Mouse (Mus musculus) layer of hippocampus, postnatal 36 days (tissue): ENCODE results near the gene Camta1. TPM values are rescaled to one million over a fixed set of nuclear protein-coding genes. Genes with fewer than 3 reads are reported as not detected.
A peak's percentile ranks its signal among the peaks of the same experiment; 100 is the strongest.

Experiments used
- DNase-seq, 2 experiments: peaks; one replicate each; pipeline ENCODE4 v3.0.0; 2022
- total RNA-seq, 2 experiments: library from RNA; stranded (reverse); gene quantifications; 2 replicates each; pipeline ENCODE4 v1.2.3; 2021

Camta1 gene
- total RNA-seq, 2 experiments from 2014 or later, result 279 to 294 TPM

DNA sequence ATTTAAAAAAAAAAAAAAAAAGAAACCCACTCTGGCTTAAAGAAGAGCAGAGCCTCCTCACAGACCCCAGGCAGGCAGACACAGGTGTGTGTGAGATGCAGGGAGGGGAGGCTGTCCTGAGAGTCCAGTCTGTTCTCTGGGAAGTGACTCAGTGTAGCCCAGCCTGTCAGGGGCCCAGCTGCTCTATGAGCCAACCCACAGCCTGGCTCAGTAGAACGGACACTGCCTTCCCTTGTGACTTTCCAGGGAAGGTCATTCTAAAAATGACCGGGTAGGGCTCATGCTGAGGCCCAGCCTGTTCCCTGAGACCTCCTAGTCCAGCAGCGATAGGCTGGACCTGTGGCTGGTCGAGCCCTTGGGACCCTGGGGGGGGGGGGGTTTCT is 667.0 kb downstream of the Camta1 start:
- DNase-seq, result no peak

DNA sequence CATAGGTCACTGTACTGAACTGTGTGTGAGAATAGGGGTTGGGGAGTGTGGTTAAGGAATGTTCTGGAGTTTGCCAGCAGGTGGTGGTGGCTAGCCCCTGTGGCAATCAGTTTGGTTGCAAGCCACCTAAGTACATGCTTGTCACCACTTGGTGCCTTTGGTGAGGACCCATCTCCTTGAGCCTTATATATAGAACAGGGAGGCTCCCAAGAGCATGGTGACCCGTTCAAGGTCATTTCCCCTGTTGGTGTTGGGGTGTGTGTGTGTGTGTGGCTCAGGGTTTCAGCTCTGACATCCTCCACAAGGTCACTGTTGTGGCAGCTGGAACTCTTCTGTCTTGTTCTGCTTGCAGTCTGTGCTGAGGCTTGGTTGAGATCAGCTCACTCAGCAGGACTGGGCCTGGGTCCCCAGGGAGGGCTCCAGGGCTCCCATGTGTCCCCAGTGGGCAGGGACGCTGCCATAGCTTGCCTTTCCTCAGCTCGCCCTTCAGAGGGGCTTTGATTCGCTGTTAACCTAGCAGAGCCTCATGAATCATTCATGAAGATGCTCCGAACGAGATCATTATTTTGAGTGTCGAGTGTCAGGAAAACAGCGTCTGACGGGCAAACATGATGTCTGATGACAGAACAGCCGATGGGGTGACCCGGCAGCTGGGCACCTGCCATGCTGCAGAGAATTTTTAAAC is 667.5 kb downstream of the Camta1 start:
- DNase-seq, result no peak

DNA sequence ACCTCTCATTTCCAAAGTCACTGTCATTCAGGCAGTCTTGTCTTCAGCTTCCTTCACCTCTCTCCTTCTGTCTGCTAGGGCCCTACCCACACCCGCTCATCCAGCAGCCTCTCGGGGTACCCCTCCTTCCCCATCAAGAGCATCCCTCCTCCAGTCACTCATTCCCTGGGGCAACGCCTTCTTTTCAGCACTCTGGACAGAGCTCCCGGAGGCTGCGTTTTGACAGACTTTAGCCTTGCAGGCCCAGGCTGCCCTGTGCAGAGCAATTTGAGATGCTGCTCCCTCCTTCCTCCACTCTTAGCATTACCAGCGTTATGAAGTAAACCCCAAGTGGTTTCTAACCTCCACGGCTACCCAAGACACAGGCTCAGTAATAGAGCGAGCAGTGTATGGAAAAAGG is 675.2 kb downstream of the Camta1 start:
- DNase-seq, result no peak

DNA sequence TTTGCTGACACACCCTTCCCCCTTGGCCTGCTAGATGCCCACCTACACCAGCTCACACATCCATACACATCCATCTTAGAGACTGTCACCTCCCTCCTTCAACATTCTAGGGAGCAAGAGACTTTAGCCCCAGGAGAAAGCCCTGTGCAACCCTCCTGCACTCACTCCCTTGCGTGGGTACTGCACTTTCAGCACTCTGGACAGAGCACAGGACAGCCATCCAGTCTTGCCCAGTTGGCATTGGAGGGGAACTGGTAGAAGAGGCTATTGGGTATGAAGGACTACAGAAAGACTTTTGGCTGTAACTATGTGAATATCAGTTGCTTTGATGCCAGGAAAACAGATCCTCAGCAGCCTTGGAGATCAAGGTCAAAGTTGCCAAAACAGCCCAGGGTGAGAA is 675.9 kb downstream of the Camta1 start:
- DNase-seq, result no peak

DNA sequence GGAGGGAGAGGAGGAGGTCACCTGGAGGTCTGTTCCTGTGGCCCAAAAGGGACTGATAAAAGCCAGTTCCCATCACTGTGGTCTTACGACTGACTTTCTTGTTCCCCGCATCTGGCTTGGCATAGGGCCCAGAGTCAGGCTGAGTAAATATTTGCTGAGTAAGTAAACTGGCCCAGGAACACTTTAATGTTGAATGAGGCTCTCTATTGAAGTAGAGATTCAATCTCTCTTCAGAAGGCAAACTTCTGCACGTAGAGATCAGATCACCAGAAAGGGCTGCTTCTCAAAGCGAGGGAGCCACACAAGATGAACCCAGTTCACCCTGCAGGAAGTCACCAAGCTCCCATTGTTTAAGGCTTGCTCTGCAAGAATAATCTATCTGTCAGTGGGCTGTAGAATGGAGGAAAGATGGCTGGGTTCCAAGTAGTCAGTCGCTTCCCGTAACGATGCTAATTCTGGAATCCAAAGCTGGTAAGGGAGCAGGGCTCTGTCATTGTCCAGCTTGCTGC is 681.2 kb downstream of the Camta1 start:
- DNase-seq, result no peak

DNA sequence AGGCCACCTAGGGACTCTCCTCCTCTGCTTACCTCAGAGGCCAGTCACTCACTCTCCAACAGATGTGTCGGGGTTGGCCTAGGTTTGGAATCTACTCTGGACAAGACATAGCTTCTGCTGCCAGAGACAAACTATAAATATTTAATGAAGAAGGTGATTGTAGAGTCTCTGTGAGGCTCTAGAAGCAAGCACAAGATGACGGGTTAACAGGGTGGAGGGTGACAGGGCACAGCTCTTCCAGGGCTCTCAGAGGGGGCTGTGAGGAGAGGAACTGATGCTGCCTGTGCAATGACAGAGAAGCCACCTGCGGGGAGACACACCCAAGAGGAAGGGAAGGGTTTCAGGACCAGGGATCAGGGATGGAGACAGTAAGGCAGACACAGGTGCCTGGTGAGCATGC is 682.0 kb downstream of the Camta1 start:
- no peak for DNase-seq

DNA sequence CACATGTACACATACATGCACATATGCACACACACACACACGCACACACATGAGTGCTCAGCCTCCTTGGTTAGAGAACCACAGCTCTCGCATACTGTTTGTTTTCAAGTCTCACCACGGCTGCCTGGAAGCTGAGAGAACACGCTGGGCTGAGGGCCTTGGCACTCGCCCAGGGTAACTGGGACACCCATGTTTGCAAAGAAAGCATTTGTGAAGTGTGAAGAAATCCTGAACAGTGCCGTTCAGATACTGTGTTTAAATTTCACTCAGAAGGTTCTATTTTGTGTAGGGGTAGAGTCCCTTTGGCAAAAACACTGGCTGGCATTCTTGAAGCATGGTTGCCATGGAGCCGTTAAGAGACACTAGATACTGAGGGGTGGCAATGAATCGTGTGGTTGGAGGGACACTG is 682.7 kb downstream of the Camta1 start:
- peak; percentile 65 to 74 for DNase-seq

DNA sequence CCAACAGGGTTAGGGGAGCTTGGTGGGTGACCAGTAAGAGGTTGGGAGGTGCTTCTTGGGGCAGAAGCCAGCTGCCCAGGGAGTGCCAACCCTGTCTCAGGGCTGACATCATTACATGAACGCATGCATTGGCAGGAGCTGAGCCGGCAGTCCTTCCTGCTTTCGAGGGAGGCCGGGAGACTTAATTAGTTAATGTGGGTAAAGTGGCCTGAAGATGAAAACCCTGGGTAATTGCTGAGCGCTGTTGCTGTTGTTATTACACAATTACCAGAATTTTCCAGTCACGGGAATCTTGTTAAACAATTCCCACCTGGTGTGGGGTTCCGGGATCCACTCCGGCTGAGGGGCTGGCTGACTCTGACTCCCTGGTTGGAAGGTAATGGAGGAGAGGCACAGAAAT is 689.1 kb downstream of the Camta1 start:
- no peak for DNase-seq

DNA sequence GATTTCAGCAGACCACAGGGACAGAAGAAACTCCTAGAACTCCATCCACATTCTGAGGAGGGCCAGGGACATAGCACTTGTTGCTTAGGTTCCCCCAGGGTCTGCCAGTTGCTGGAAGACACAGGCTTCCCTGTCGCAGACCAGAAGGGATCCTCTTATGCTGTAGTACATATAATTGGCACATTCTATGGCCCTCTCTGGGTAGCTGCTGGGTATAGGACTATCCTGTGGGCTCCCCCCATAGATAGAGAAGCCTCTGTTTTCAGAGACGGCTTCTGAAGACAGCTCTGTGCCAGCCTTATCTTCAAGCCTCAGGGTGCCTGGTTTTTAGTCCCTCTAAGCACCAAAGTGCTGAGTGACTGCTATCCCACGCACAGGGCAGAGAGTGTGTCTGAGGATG is 690.6 kb downstream of the Camta1 start:
- DNase-seq, result no peak

DNA sequence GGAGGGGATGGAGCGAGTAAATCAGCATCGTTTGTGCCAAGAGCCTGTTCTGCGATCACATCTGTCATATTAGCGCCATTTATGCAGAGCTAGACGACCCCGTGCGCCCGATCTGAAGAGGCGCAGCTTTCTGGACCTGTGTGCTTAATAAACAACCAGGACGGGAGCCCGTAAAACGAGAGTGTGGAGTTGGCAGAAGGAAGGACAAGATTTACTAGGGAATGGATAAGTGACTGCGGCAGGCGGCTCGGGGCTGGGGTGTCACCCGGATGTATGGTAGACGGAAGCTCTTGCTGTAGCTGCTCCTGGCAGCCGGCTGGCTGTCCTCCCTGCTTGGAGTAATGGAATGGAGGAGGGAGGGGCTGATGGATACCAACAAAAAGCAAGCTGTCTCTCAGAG is 691.0 kb downstream of the Camta1 start:
- DNase-seq, result no peak

DNA sequence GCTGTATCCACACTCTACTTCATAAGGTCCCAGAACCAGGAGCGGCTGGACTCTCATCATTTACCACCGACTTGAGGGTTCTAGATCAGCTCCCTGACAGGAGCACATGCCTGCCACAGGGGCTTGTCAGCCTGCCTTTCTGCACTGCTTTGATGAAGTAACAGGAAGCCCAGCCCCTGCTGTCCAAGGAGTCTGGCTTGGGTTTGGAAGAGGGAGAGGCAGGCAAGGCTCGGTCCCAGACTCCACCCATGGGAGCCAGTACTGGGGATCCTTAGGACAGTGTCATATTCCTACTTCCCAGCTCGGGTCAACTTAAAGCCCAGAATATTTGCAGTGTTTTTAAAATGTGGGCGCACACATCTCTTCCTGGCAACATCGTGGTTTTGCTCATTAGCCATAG is 694.7 kb downstream of the Camta1 start:
- no peak for DNase-seq

DNA sequence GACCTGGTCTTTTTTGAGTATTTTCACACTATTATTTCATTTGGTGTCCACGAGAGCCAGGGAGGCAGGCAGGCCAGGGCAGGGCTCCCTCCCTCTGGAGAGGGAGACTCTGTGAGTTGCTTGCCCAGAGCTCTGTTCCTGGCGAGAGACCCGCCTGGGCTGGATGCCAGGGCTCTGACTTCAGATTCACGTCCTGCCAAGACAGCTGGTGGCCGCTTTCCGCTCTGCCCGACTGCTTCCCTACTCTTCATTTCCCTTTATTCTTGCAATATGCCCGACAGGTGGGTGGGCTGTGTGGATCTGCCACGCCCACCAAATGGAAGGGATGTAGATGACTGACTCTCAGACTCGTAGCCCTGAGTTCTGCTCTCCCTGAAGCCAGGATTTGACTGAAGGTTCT is 696.1 kb downstream of the Camta1 start:
- peak; percentile 89 for DNase-seq

DNA sequence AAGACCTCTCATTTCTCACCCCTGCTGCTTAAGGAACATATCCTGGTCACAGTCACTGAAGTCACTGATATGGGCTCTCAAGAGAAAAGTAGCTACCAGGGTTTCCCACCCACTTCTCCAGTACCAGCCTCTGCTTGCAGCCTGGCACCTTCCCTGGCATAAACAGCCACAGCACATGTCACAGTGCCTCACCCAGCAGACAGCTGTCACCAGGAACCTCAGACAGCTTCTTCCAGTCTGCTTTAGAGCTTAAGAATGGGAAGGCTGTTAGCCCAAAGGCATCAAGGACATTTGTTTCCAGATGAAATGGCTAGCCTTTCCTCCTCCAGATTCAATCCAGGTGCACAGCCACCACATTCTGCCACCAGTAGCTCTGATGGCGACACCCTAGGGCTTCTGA is 697.4 kb downstream of the Camta1 start:
- no peak for DNase-seq

DNA sequence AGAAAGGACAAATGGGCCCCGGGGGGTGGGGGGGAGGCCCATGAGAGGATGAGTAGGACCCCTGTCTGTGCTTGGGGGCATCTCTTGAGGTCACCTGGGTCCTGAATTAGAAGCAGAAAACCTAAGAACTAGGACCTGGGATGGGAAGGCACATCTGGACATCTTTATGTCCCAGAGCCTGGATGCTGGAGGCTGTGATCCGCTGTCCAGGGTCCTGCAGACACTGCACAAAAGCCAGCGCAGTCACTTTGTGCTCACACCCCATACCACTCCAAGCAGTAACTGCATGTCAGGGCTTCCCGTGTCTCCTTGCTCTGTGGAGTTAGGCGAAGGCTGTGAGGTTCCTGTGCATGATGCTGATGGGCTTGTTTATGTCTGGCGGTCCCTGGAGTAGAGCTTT is 699.8 kb downstream of the Camta1 start:
- no peak for DNase-seq

DNA sequence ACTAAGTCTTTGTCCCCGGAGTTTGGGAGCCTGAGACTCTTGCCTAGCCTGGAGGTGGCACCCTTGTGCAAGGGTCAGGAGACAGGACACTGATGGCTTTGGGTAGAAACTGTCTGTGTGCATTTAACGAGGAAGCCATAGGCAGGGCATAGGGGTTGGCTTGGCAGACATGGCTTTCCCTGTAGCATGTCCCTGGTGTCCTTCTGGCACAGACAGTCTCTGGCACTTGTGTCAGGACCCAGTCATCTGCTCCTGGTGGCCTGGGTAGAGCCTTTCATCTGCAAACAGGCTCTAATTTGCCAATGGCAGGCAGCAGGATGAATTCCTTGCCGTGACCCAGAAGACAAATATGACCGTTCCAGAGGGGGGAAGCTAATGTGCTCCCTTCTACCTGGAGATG is 700.7 kb downstream of the Camta1 start:
- DNase-seq, result no peak

DNA sequence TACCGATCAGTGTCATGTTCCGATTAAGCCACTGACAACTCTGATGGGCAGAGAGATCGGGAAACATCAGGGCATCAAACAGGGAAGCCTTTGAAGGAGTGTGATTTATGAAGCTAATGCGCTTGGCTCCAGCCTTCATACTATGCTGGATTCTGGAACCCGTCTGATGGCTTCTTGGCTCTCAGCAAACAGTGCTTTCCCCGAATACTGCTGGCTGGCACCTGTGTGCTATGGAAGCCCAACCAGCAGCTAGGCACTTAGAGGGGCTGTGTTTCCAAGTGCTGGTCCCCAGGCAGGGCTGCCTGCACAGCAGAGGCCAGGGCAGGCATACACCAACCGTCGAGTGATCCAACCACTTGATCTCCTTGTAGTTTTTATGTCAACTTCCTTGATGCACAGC is 701.2 kb downstream of the Camta1 start:
- no peak for DNase-seq

DNA sequence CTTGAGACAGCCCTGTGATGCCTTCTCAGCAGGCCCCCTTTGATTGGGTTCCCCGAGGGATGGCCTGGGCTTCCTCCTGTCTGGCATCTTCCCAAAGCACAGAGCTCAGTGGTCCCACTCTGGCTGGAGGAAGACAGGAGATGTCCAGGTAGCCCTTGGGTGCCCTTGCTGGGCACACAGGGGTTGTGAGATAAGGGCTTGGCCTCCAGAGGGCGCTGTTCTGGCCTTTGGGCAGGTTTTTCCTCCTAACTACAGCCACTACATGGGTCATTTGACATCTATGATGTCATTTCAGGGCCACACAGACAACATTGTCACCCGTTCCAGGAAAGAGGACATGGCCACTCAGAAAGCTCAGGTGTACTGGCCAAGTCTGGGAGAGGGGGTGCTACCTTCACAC is 703.4 kb downstream of the Camta1 start:
- no peak for DNase-seq

DNA sequence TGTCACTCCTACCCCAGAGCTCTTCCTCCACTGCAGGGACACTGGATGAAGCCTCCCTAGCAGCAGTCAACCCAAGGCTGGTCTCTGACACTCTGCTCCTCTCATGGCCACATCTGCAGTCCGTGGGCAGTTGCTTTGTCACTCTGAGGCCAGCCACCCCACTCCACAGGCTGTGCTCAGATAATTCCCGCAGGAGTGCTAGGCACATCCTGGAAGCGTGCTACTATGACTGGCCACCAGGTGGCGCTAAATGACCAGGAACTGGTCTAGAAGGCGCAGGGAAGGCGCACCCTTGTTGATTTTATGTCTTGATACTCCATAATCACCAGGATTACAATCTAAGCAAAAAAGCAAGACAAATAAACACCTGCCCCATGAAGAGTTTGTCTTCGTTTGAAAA is 704.8 kb downstream of the Camta1 start:
- peak; percentile 86 to 88 for DNase-seq

DNA sequence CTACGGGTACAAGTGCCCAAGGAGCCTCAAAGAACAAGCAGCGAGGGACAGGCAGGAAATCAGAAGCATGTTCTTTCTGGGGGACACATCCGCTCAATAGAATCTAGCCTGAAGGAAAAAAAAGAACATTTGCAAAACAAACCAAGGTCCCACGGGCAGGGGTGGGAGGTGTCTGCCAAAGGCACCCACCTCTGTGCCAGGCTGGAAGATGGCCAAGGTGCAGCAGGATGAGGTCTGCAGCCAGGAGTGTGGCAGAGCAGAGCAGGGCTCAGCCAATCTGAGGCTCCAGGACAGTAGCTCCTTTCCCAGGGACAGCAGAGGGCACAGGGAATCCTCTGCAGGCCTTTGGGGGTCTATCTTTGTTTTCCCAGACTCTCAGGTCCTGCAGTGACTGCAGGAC is 706.1 kb downstream of the Camta1 start:
- DNase-seq, result no peak

DNA sequence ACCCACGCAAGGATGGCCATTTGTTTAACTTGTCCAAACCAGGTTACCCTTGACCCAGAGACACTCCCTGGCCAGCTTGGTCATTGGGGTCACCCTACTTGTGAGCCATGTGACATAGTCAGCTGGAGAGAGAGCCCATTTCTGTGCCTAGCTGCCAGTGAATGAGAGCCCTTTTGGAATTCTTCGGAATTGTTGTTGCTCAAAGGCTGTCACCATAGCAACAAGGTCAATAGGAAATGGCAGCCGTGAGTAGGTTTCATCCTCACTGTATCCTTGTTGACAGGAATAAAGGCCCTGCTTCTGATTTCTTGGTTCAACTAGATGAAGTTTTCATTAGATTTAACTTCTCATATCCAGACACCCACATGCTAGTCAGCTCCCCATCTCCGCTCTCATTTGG is 707.4 kb downstream of the Camta1 start:
- no peak for DNase-seq

DNA sequence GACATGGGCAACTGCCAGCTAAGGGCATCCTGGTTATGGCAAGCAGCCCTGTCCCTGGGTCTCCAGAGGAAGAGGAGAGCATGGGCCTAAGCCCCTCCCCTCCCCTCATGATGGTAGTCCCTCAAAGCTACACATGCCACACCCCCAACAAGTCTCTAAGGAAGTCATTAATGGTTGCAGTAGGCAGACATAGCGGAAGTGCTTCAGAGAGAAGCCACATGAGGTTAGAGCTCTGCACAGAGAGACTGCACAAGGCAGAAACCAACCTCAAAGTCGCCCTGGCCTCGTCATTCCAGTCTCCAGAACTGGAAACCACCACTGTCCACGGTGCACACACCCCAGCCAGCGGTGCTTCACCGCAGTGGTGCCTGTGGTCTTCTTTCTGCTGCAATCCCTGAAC is 709.7 kb downstream of the Camta1 start:
- no peak for DNase-seq

DNA sequence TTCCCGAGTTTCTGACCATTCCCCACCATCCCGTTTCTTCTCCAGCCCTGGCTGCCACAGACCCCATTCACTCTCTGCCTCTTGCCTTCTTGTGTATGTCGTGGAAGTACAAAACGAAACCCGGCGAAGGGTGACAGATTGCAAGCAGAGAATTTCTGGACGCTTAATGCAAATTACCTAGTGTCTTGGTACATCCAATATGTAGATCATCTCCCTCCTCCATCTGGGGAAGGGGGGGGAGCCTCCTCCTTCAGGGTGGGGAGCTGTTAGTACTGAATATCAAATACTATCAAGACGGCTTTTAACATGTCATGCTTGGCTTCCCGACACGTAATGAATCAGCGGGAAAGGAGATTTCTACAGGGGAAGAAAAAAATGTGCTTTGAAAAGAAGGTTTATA is 710.8 kb downstream of the Camta1 start:
- DNase-seq, result peak in 1 of 2 experiments; percentile 43

DNA sequence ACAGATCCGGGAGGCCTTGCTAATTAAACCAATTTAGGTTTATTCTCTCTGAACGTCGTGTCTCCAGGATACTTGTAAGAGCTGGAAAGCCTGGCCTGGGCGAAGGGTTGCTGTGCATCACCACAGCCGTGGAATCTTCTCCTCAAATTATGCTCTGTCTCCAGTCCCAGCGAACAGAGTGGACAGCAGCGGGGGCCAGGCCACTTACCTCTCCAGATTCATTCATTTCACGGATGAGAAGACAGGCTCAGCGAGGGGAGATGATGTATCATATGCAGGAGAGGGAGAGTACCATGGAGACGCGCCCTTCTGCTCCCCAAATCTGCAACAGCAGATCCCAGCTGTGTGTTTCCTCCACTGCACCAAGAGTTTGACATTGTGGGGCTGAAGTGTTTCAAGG is 711.6 kb downstream of the Camta1 start:
- DNase-seq, result no peak

DNA sequence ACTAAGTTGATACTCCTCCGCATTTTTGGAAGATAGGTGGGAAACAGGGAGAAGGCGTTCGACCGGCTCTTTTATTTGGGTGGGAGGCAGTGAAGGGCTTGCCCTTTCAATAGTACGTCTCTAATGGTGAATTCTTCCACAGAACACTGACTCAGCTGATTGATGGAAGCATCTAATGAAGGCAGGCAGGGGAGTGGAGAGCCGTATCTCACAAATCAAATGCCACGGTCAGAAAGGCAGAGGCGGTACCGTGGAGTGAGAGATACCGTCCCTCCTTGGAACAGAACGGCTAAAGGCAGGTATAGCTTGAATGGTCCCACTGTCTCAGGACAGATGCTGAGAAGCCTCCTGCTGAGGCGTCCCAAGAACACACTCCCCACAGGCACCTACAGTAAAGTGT is 714.1 kb downstream of the Camta1 start:
- no peak for DNase-seq

DNA sequence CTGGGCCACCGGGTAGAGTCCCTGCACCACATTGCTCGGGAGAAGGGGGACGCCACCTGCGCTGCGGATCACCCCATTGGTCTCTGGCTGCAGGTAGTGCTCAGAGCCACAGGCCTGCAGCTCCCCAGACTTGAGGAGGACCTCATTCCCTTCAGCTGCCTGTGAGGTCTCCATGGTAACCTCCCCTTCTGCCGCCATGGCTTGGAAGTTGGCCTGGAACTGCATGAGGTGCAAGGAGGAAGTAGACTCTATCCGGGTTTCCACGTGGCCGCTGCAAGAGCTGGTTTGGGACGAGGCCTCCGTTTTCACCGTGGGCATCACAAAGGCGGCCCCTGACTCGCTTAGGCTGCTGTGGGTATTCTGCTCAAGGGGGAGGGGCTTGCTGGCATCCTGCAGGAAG is 717.6 kb downstream of the Camta1 start:
- DNase-seq, result no peak
